Mouse (Mus musculus): ENCODE measurements at regions not wholly inside any gene's neighbourhood (a gene's known extent, or its start where the extent isn't known, plus 50 kb on each side); places are given as distances from the start of the nearest gene placed in this dataset.
A peak's percentile ranks its signal among the peaks of the same experiment; 100 is the strongest.
"Not testable (repeated sequence)": the region's sequence is repeated elsewhere in the genome, so short reads cannot be mapped to it uniquely, and the experiment has no call there.

DNA sequence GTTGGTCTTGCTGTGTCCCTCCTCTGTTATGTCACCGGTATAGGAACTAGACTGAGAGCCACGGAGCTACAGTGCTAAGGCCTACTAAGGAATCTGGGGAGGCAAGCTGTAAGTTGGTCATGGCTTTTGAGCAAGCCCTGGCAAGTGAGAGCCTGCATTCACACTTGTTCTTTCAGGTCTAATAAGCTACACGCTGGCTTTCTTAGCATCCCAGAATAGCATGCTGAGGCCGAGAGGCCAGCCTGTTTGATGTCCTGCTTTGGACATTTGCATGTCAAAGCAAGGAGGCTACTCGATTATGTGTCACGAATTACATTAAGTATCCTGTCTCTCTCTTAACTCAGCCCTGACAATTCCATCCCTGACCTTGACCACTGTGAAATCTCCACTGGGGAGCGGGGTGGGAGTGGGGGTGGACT is 481.5 kb downstream of the Tns1 start:
- no peak for DNase-seq

DNA sequence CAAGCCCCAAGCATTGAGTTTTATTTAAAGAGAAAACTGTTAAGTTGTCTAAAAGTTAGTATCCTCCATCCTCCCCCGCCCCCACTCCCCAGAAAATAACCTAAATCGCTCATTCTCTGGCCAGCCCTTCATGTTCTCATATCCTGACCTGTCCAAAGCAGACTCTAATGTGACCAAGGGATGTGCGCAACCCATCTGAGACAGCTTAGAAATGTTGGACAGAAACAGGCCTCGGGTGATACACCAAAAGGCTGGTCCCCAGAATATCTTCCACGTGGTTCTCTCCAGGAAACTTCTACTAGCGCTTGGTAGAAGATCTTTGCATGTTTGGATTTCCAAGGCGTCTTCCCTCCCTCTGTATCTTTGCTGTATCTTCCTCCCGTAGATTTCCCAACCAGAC is 482.8 kb downstream of the Tns1 start:
- DNase-seq: no peak

DNA sequence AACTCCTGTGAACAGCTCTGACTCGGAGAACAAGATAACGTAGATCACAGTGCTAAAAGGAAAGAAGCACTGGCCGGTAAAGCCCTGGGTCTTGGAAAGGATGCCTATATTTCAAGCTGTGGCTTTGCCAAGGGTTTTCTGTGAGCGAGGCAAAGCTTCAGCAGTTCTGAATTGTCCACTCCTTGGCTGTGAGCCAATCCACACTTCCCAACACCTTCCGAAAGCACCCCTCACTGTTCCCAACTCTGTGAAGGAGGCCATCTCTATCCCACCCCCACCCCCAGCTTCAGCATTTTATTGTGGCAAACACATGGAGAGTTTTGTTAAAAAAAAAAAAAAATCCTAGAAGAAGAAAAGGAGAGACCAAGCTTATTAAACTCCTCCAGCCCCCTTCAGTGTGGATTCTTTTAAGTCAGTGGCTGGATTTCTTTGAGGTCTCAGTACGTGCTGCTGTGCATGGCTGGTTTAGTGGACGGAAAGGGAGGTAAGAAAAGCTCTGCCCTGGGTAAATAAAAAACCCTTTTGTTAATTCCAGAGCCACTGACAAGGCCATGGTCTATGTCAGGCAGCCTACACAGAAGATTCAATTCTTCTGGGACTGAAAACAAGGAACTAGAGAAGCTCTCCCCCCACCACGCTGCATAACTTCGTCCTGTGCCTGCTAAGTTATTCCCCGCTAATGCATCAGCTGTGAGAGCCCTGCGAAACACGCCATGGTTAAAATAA is 483.4 kb downstream of the Tns1 start:
- DNase-seq: no peak

DNA sequence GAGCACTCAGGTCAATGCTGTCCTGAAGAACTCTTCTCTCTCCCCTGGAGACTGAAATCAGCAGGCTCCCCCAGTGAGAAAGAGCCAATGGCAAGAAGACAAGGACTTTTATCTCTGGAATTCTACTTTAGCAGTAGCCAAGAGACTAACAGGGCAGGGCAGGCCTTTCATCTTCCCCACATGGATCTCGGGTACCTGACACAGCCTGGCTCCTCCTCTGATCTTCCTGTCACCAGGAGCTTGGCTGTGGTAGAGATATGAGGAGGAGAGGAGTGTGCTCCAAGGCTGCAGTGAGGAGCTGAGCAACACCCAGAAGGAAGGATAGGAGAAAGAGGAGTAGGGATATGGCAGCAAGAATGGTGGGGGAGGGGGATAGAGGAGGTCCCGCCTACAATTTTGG is 488.5 kb downstream of the Tns1 start:
- no peak for DNase-seq

DNA sequence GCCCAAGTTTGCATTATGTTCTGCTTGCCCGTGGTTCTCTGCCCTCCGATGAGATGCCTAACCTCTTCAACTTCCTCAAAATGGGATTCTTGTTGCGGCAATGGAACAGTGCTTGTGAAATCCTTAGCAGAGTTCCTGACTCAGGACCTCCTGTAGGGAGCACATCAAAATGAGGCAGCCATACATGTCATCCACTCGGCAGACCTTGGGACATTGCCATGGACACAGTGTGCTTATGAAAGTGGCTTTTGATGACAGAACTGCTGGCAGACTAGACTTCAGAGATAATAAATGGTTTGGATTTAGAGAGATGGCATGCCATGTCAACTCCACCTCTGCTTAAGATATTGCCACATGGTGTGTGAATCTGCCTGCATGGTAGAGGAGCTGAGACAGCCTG is 489.4 kb downstream of the Tns1 start:
- no peak for DNase-seq

DNA sequence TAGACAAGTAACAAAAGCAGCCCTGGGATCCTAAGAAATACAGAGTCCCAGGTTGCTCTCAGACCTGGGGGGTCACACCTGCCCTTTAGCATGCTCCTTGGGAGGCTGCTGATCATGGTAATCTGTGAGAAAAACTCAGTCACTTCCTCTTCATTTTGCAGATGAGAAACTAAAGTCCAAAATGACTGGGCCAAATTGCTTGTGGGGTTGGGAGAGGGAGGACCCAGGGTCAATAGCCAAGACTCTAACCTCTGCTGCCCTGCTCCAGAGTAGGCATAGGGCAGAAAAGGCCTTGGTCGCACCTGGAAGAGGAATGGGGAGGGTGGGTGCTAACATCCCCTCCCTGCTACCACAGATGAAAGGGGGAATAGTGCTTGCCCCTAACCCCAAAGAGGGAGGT is 491.2 kb downstream of the Tns1 start:
- no peak for DNase-seq

GRCm38 (mm10) chr1:73630363-73630762 is 493.9 kb downstream of the Tns1 start:
- DNase-seq: no peak

DNA sequence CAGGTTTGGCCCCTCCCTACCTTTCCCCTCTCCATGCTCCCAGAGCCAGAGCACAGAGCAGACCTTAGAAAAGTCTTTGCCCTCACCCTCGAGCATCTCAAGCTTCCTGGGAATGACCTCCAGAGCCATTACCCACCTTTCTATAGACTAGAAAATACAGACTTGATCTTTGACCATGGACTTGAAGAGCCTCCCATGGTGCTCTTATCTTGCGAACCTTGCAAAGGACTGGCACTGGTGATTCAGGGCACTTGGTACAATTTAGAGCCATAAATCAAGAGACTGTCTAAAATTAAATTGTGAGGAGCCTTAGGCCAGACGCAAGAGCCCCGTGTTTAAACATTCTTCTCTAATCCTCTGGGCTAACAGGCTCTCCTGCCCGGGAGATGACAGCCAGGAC is 498.9 kb downstream of the Tns1 start:
- no peak for DNase-seq

GRCm38 (mm10) chr1:73621121-73621520 is 503.1 kb downstream of the Tns1 start:
- DNase-seq: not testable (repeated sequence)

DNA sequence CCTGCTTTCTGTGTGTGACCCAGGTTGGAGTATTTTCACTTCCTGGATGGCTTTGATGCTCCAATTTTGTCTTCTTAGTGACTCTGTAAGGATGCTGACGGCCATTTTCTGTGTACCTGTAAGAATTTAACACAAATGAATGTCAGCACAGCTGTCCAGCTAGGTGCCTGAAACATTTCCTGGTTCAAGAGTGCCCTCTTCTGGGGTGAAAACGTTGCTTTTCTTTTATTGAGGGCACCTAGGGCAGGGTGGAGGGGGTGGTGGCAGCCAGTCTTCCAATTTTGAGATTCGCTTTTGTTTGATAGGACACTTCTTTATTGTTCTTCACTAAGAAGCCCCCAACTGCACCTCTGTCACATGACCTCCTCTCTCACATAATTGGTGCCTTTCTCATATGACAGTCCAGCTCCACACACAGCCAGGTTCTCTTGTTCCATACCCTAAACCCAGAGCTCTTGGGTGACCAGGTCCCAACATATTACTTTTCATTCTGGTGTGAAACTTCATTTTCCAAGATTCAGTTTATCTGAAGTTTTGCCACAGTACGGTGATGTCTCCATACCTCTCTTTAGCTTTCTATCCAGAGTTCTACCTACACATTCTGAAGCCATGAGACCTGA is 505.6 kb downstream of the Tns1 start:
- DNase-seq: peak; percentile 12

GRCm38 (mm10) chr1:73593653-73594385 is 530.4 kb downstream of the Tns1 start:
- no peak for DNase-seq

- no peak for DNase-seq
Observed at GRCm38 (mm10) chr1:73591342-73592099, 532.7 kb downstream of the Tns1 start.

DNA sequence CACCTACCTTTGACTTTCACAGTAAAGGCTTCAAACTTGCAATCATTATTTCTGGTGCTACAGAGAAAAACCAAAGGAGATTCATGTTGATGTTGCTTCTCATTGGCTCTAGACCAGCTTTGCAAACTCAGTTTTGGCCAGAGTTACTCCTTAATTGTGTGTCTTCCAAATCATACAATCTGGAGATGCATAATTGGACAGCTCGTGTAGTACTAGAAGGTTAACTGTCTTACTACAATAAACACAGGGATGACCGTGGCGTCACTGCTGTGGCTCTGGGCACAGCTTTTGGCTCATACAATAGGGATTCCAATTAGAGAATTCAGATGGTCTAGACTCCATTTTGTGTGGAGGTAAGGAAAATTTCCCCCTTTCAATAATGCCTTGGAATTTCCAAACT is 544.6 kb downstream of the Tns1 start:
- DNase-seq: no peak

DNA sequence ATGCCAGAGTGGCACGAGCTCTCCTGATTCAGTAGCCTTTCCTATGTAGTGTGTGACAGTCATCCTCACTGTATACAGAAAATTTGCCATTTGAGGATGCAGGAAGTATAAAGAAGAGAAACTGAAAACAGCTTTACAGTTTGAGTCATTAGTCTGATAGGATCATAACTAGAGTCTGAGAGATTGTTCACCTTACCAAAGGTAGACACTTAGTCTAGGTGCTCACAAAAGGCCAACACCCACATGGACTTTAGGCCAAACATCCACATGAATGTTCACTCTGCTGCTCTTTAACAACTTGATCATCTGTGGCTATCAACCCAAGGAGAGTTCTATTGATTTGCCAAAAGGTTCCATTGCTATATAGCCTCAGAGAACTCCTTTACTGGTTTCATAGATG is 547.2 kb downstream of the Tns1 start:
- DNase-seq: no peak

DNA sequence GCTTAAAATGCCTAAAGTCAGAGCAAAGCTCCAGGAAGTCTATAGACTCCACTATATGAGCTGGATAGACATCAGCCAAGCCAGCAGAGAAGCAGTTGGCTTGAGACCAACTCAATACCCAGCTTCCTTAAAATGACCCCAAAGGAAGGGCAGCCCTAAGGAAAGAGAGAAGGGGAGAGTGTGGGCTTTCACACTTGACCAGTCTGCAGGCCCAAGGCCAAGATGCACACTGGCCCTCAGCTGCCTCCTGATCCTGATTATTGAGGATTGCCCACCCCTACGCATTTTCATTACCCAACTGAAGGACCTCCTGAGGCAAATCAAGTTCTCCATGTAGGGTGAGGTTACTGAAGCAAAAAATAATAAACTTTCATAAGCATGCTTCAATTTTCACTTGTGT is 548.6 kb downstream of the Tns1 start:
- DNase-seq: no peak

DNA sequence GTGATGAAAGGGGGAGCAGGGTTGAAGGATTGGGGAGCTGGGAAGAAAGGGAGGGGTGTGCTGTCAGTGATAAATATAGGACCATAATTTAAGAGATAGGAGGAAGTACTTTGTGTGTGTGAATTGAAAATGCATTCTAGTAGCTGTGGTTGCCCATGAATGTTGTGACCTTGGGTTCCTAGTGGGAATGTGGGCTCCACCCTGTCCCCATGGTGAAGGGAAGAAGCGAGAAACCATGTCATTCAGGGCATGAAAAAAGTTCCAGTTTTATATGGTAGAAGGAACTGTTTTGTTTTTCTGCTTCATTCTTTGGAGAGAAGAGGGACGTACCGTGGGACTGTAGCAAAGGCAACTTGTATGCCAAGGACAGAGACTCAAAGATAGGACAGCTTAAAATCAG is 553.3 kb downstream of the Tns1 start:
- DNase-seq: no peak

DNA sequence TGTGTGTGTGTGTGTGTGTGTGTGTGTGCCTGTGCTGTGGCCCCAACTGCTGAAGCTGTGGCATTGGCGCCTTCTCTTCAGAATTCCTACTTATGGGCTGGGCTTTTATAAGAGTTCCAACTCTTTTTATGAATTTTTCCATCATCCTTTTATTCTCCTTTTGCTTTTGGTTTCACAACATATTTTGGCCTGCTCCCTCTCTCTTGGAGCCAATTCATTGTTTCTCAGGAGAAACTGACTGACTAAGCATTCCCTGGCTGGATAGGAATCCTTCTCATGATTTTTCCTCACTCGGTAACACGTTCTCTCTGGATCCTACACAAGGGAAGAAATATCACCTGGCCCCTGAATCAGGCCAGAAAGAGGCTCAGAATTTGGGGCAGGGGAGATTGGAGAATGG is 551.1 kb upstream of the Tnp1 start:
- DNase-seq: no peak

- no peak for DNase-seq
Observed at GRCm38 (mm10) chr1:73560594-73560993, 544.9 kb upstream of the Tnp1 start.

GRCm38 (mm10) chr1:73547877-73548276 is 532.2 kb upstream of the Tnp1 start:
- DNase-seq: no peak

- DNase-seq: no peak
Observed at GRCm38 (mm10) chr1:73545401-73545800, 529.7 kb upstream of the Tnp1 start.

DNA sequence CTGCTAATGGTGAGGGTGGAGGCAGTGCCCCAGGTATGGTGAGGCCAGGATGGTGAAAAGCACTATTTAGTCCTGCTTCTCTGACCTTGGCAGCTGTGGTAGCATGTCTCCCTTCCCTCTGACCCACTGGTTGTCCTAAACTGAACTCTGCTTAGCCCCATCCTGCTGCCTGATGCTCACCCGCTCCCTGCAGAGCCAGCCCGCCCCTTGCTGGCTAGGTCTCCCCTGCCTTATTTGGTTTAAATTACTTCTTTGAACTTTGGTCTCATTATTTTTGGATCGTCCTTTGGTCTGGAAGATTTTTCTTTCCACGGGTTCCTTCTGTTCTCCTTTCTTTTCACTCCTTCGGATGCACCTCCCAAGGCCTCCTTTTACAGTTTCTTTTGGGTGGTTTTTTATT is 525.7 kb upstream of the Tnp1 start:
- DNase-seq: no peak

DNA sequence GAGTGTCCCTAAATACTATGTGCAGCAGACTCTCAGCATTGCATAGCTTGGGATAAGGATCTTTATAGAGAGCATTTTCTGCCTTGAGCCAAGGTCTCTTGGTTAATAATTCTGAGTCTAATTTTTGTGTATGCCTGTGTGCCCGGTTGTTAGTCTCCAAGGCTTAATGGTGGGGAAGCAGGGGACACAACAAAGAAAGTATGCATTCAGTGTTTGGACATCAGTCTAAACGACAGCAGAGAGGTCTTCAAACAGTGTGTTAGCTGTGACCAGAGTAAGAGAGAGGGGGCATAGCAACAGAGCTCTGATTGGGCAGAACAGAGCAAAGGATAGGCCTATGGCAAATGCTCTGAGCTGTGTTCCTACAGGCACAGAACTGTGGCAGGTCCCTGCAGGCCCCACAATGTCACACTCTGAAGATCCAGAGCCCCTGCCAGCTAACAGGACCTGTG is 522.7 kb upstream of the Tnp1 start:
- DNase-seq: no peak

- DNase-seq: no peak
Observed at GRCm38 (mm10) chr1:73535726-73536265, 520.1 kb upstream of the Tnp1 start.
